Mouse (Mus musculus) hindbrain, postnatal 0 days (tissue): ENCODE measurements around the gene Slc4a5. TPM values are rescaled to one million over a fixed set of nuclear protein-coding genes. Genes with fewer than 3 reads are reported as not detected.
A peak's percentile ranks its signal among the peaks of the same experiment; 100 is the strongest.

ENCODE experiments used
- ATAC-seq: fragments of 200-750 bp; cut with Nextera tagmentation; 2 replicates; pipeline ENCODE4 v1.8.0; 2017; ENCODE audit warnings: mild to moderate bottlenecking, moderate TSS enrichment, moderate library complexity
- DNase-seq: peaks from one replicate; pipeline ENCODE4 v3.0.0-alpha.2; 2015; ENCODE audit warnings: low spot score
- H3K27ac ChIP-seq: fragments of 300-500 bp; sonication (generic); 2 replicates; pipeline ENCODE4 v1.5.1; 2014; ENCODE audit warnings: mild to moderate bottlenecking
- H3K27me3 ChIP-seq: fragments of 300-500 bp; sonication (generic); 2 replicates; pipeline ENCODE4 v1.6.1; 2014; ENCODE audit warnings: low read length, mixed read lengths; ENCODE audit not compliant: insufficient read depth
- H3K36me3 ChIP-seq: fragments of 300-500 bp; sonication (generic); 2 replicates; pipeline ENCODE4 v1.6.1; 2014; ENCODE audit warnings: low read length, mixed read lengths; ENCODE audit not compliant: insufficient read depth
- H3K4me1 ChIP-seq: fragments of 300-500 bp; sonication (generic); 2 replicates; pipeline ENCODE4 v1.6.1; 2014; ENCODE audit warnings: antibody characterized with exemption, low read length, mixed read lengths; ENCODE audit not compliant: insufficient read depth
- H3K4me2 ChIP-seq: fragments of 300-500 bp; sonication (generic); 2 replicates; pipeline ENCODE4 v1.6.1; 2014; ENCODE audit warnings: low read depth, mild to moderate bottlenecking, low read length, moderate library complexity, mixed read lengths
- H3K4me3 ChIP-seq: fragments of 300-500 bp; sonication (generic); 2 replicates; pipeline ENCODE4 v1.5.1; 2014; ENCODE audit warnings: low read length
- H3K9ac ChIP-seq: fragments of 300-500 bp; sonication (generic); replicated peaks from 2 replicates; pipeline ENCODE4 v1.6.1; 2014; ENCODE audit warnings: mild to moderate bottlenecking, low read length, moderate library complexity, mixed read lengths
- H3K9me3 ChIP-seq: fragments of 300-500 bp; sonication (generic); 2 replicates; pipeline ENCODE4 v1.6.1; 2016; ENCODE audit warnings: low read length, mixed read lengths
- CTCF ChIP-seq: IDR thresholded peaks from 2 replicates; pipeline ENCODE4 v1.5.1; 2016; ENCODE audit warnings: antibody characterized with exemption, control low read depth, low read depth
- WGBS: fragments of 180-500 bp; shearing (Covaris S2); extraction: QIAGEN DNeasy Blood & Tissue Kit; methylation state at CpG from one replicate; pipeline ENCODE4 v1.1.7; 2014; 5-methylcytosine and 5-hydroxymethylcytosine counted together
- polyA plus RNA-seq: library from polyadenylated mRNA; unstranded; fragments of >200 nt; fragmentation: Nextera tagmentation; extraction: Ambion mirVana; gene quantifications from 2 replicates; pipeline ENCODE4 v1.2.1, GENCODE M21; 2015
- total RNA-seq: library from RNA; depleted of rRNA; stranded (reverse); fragments of >200 nt; gene quantifications from 2 replicates; pipeline ENCODE4 v1.2.3, GENCODE M21; 2014

Gene Slc4a5
- total and polyA plus RNA-seq, 2 experiments from 2014 or later = 2.5 to 6.0 TPM

- H3K27ac ChIP-seq = no peak overlapping the region
- no peak overlapping the region for H3K4me3 ChIP-seq
- no peaks in the 10 kb centered on the region for H3K9me3 ChIP-seq
- no peak overlapping the region for H3K4me2 ChIP-seq
- H3K36me3 ChIP-seq = no peaks in the 10 kb centered on the region
- no peak for TF ChIP-seq CTCF
- ATAC-seq (no peak), DNase-seq (no peak)
- H3K9ac ChIP-seq = no peak overlapping the region
- no peaks in the 10 kb centered on the region for H3K4me1 ChIP-seq
- no peaks in the 10 kb centered on the region for H3K27me3 ChIP-seq
- WGBS = 90% methylated on average over 1 of the region's 1 CpGs
These were observed 26.4 kb downstream of the Slc4a5 start for GRCm38 (mm10) chr6:83245997-83246396.

- TF ChIP-seq CTCF = no peak
- Histone ChIP-seq H3K4me2 (no peak overlapping the region), H3K4me3 (no peak overlapping the region), H3K27me3 (no peaks in the 10 kb centered on the region), H3K9me3 (no peaks in the 10 kb centered on the region), H3K9ac (no peak overlapping the region), H3K27ac (no peak overlapping the region), H3K4me1 (no peaks in the 10 kb centered on the region), H3K36me3 (no peaks in the 10 kb centered on the region)
- 92% methylated on average over 4 of the region's 4 CpGs for WGBS
- ATAC-seq = no peak
- no peak for DNase-seq
These were observed 27.1 kb downstream of the Slc4a5 start for GRCm38 (mm10) chr6:83246750-83247149.

GRCm38 (mm10) chr6:83247153-83247552, 27.5 kb downstream of the Slc4a5 start:
- no peak for TF ChIP-seq CTCF
- Histone ChIP-seq H3K4me1 (no peaks in the 10 kb centered on the region), H3K4me3 (no peak overlapping the region), H3K4me2 (no peak overlapping the region), H3K36me3 (no peaks in the 10 kb centered on the region), H3K27ac (no peak overlapping the region), H3K27me3 (no peaks in the 10 kb centered on the region), H3K9ac (no peak overlapping the region), H3K9me3 (no peaks in the 10 kb centered on the region)
- no peak for ATAC-seq
- 84% methylated on average over 2 of the region's 2 CpGs for WGBS
- no peak for DNase-seq

- no peak overlapping the region for H3K9ac ChIP-seq
These were observed 34.6 kb downstream of the Slc4a5 start for GRCm38 (mm10) chr6:83254242-83254641.

GRCm38 (mm10) chr6:83264516-83264915, 44.9 kb downstream of the Slc4a5 start:
- H3K4me2 ChIP-seq = no peak overlapping the region
- no peaks in the 10 kb centered on the region for H3K9me3 ChIP-seq
- no peaks in the 10 kb centered on the region for H3K36me3 ChIP-seq
- no peak overlapping the region for H3K4me3 ChIP-seq
- H3K9ac ChIP-seq = no peak overlapping the region
- H3K27me3 ChIP-seq = no peaks in the 10 kb centered on the region
- ATAC-seq = no peak
- peaks cover 6% of the 10 kb centered on the region; the same call in 1 of the 2 replicates for H3K4me1 ChIP-seq
- DNase-seq = no peak
- H3K27ac ChIP-seq = no peak overlapping the region
- WGBS = 100% methylated on average over 1 of the region's 1 CpGs
- TF ChIP-seq CTCF = no peak

More at GRCm38 (mm10) chr6:83254242-83254641, 34.6 kb downstream of the Slc4a5 start:
- DNase-seq (no peak), ATAC-seq (no peak)
- Histone ChIP-seq H3K9me3 (no peaks in the 10 kb centered on the region), H3K36me3 (no peaks in the 10 kb centered on the region), H3K4me2 (no peak overlapping the region), H3K27me3 (no peaks in the 10 kb centered on the region), H3K4me1 (no peaks in the 10 kb centered on the region), H3K27ac (no peak overlapping the region), H3K4me3 (no peak overlapping the region)
- WGBS = 73% methylated on average over 7 of the region's 7 CpGs
- TF ChIP-seq CTCF = no peak

GRCm38 (mm10) chr6:83265253-83265652, 45.6 kb downstream of the Slc4a5 start:
- H3K9ac ChIP-seq = no peak overlapping the region
- H3K27ac ChIP-seq = no peak overlapping the region
- peaks cover 6% of the 10 kb centered on the region; the same call in 1 of the 2 replicates for H3K4me1 ChIP-seq
- H3K27me3 ChIP-seq = no peaks in the 10 kb centered on the region
- no peaks in the 10 kb centered on the region for H3K36me3 ChIP-seq
- H3K4me2 ChIP-seq = no peak overlapping the region
- TF ChIP-seq CTCF = peak; percentile 74
- no peak overlapping the region for H3K4me3 ChIP-seq
- DNase-seq (peak; percentile 56), ATAC-seq (no peak)
- H3K9me3 ChIP-seq = no peaks in the 10 kb centered on the region

GRCm38 (mm10) chr6:83265653-83266052, 46.0 kb downstream of the Slc4a5 start:
- no peak overlapping the region for H3K4me2 ChIP-seq
- no peaks in the 10 kb centered on the region for H3K27me3 ChIP-seq
- TF ChIP-seq CTCF = no peak
- ATAC-seq = no peak
- no peaks in the 10 kb centered on the region for H3K36me3 ChIP-seq
- H3K4me1 ChIP-seq = 0 out of 2 replicates have a peak, but pooled peaks cover 4% of the 10 kb centered on the region
- H3K27ac ChIP-seq = no peak overlapping the region
- no peak overlapping the region for H3K9ac ChIP-seq
- H3K4me3 ChIP-seq = no peak overlapping the region
- 85% methylated on average over 4 of the region's 4 CpGs for WGBS
- no peaks in the 10 kb centered on the region for H3K9me3 ChIP-seq
- DNase-seq = no peak
